Mouse (Mus musculus): ENCODE data around the gene Gm8439.

Gm8439 gene

GRCm38 (mm10) chr4:120612304-120613080, 23.9 kb downstream of the Gm8439 start:
- DNase-seq (ENCODE audit: low read depth, low spot score): no peak

GRCm38 (mm10) chr4:120613691-120614329, 25.3 kb downstream of the Gm8439 start:
- no peak for DNase-seq (ENCODE audit: low read depth, low spot score)

GRCm38 (mm10) chr4:120614644-120615043, 26.1 kb downstream of the Gm8439 start:
- DNase-seq (ENCODE audit: low read depth, low spot score): no peak

- DNase-seq (ENCODE audit: low read depth, low spot score): no peak
Measured at GRCm38 (mm10) chr4:120615528-120616081, 27.1 kb downstream of the Gm8439 start.

GRCm38 (mm10) chr4:120616199-120617025, 27.9 kb downstream of the Gm8439 start:
- no peak for DNase-seq (ENCODE audit: low read depth, low spot score)

- DNase-seq (ENCODE audit: low read depth, low spot score): no peak
Measured at GRCm38 (mm10) chr4:120627728-120628127, 39.2 kb downstream of the Gm8439 start.

- no peak for DNase-seq (ENCODE audit: low read depth, low spot score)
Measured at GRCm38 (mm10) chr4:120630218-120630931, 41.8 kb downstream of the Gm8439 start.

GRCm38 (mm10) chr4:120631828-120632227, 43.3 kb downstream of the Gm8439 start:
- no peak for DNase-seq (ENCODE audit: low read depth, low spot score)

GRCm38 (mm10) chr4:120635351-120635750, 46.8 kb downstream of the Gm8439 start:
- no peak for DNase-seq (ENCODE audit: low read depth, low spot score)

- no peak for DNase-seq (ENCODE audit: low read depth, low spot score)
Measured at GRCm38 (mm10) chr4:120641946-120642345, 53.4 kb downstream of the Gm8439 start.

- DNase-seq (ENCODE audit: low read depth, low spot score): no peak
Measured at GRCm38 (mm10) chr4:120643899-120644298, 55.4 kb downstream of the Gm8439 start.

GRCm38 (mm10) chr4:120649369-120650207, 61.0 kb downstream of the Gm8439 start:
- no peak for DNase-seq (ENCODE audit: low read depth, low spot score)

- no peak for DNase-seq (ENCODE audit: low read depth, low spot score)
Measured at GRCm38 (mm10) chr4:120650208-120650592, 61.7 kb downstream of the Gm8439 start.

GRCm38 (mm10) chr4:120655898-120656297, 67.4 kb downstream of the Gm8439 start:
- no peak for DNase-seq (ENCODE audit: low read depth, low spot score)

Measured in forelimb bud, embryonic 11.5 days (tissue).